Mouse (Mus musculus): Measurements from ENCODE around the gene Epor.

Gene Epor

GRCm38 (mm10) chr9:21936692-21937570, 26.4 kb downstream of the Epor start, which contains the start of gene Plppr2:
Plppr2 (plus strand) TSS chr9:21937033.
- DNase-seq (ENCODE audit: extremely low spot score, low spot score): peak; percentile 96

- no peak for DNase-seq (ENCODE audit: extremely low spot score, low spot score)
Measured at GRCm38 (mm10) chr9:21935466-21936131, 27.7 kb downstream of the Epor start.

- DNase-seq (ENCODE audit: extremely low spot score, low spot score): no peak
Measured at GRCm38 (mm10) chr9:21934021-21934420, 29.3 kb downstream of the Epor start.

- DNase-seq (ENCODE audit: extremely low spot score, low spot score): no peak
Measured at GRCm38 (mm10) chr9:21932445-21933137, 30.7 kb downstream of the Epor start.

GRCm38 (mm10) chr9:21932006-21932405, 31.3 kb downstream of the Epor start:
- DNase-seq (ENCODE audit: extremely low spot score, low spot score): no peak

GRCm38 (mm10) chr9:21929208-21929607, 34.1 kb downstream of the Epor start:
- no peak for DNase-seq (ENCODE audit: extremely low spot score, low spot score)

- peak; percentile 89 for DNase-seq (ENCODE audit: extremely low spot score, low spot score)
Measured at GRCm38 (mm10) chr9:21927208-21927753, 36.0 kb downstream of the Epor start, which contains the start of the genes Ccdc159 and Tmem205. Ccdc159 (plus strand) TSS chr9:21927471. Tmem205 (minus strand) TSS chr9:21927556.

- no peak for DNase-seq (ENCODE audit: extremely low spot score, low spot score)
Measured at GRCm38 (mm10) chr9:21926784-21927183, 36.5 kb downstream of the Epor start.

- no peak for DNase-seq (ENCODE audit: extremely low spot score, low spot score)
Measured at GRCm38 (mm10) chr9:21926155-21926554, 37.2 kb downstream of the Epor start.

GRCm38 (mm10) chr9:21925506-21925905, 37.8 kb downstream of the Epor start:
- DNase-seq (ENCODE audit: extremely low spot score, low spot score): no peak

- no peak for DNase-seq (ENCODE audit: extremely low spot score, low spot score)
Measured at GRCm38 (mm10) chr9:21925034-21925433, 38.3 kb downstream of the Epor start.

- DNase-seq (ENCODE audit: extremely low spot score, low spot score): no peak
Measured at GRCm38 (mm10) chr9:21924099-21924493, 39.2 kb downstream of the Epor start.

GRCm38 (mm10) chr9:21923490-21924098, 39.7 kb downstream of the Epor start:
- DNase-seq (ENCODE audit: extremely low spot score, low spot score): no peak

GRCm38 (mm10) chr9:21923036-21923435, 40.3 kb downstream of the Epor start:
- DNase-seq (ENCODE audit: extremely low spot score, low spot score): no peak

- no peak for DNase-seq (ENCODE audit: extremely low spot score, low spot score)
Measured at GRCm38 (mm10) chr9:21918692-21919384, 44.5 kb downstream of the Epor start.

- peak; percentile 95 for DNase-seq (ENCODE audit: extremely low spot score, low spot score)
Measured at GRCm38 (mm10) chr9:21918035-21918592, 45.2 kb downstream of the Epor start, which contains the start of gene Rab3d. Rab3d (minus strand) TSS chr9:21918192.

GRCm38 (mm10) chr9:21917493-21918034, 45.7 kb downstream of the Epor start:
- no peak for DNase-seq (ENCODE audit: extremely low spot score, low spot score)

- DNase-seq (ENCODE audit: extremely low spot score, low spot score): no peak
Measured at GRCm38 (mm10) chr9:21916851-21917492, 46.3 kb downstream of the Epor start.

Data from neural tube, embryonic 10.5 days (tissue).